Mouse (Mus musculus): ENCODE measurements around the gene Wdr35.

DNA sequence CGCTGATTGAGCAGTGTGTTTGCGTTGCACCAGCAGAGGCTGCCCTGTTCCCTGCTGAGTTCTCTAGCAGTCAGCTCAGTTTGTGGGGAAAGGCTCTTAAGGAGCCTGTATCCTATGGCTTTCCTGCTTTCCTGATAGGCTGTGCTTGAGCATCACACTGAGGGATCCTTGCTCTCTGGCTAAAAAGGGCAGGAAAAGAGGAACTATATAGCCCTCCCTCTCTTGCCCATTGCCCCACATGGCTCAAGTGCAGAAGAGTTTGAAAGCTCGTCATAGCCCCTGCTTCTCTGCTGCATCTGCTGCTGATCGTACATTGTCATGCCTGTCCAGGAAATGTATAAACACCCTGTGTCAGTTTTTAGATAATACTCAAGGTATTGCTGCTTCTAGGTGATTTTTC, 33.5 kb downstream of the Wdr35 start:
- no peak for TF ChIP-seq TAL1 (IDR thresholded peaks at IDR 0.05; ENCODE audit: low read length)
- TF ChIP-seq GATA1 (IDR thresholded peaks at IDR 0.05; ENCODE audit: low read length), result no peak
